Mouse (Mus musculus): ENCODE data around the gene Nadsyn1. TPM values are rescaled to one million over a fixed set of nuclear protein-coding genes. Genes with fewer than 3 reads are reported as not detected.
A peak's percentile ranks its signal among the peaks of the same experiment; 100 is the strongest.

Nadsyn1 gene
- polyA plus RNA-seq, 1 experiment: 5.6 TPM

DNA sequence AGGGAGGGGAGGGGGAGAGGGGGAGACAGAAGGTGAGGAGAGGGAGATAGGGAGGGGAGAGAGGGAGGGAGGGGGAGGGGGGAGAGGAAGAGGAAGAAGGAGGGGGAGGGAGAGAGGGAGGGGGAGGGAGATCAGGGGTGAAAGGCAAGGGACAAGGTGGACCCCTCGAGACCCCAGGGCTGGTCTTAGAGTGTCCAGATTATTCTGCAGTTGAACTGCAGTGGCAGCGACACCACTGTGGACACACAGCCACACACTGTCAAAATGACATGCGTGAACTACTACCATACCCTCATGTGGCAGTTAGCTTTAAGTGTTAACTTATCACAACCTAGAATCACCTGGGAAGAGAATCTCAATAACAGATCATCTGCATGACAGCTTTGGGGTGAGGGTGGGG is 73.6 kb downstream of the Nadsyn1 start:
- Histone ChIP-seq H3K79me3 (ENCODE audit: low read depth) (no peaks in the 10 kb centered on the region), H3ac (ENCODE audit: control insufficient read depth, insufficient read length, low read depth) (no peak overlapping the region), H3K4me3 (ENCODE audit: insufficient read depth, poor library complexity, severe bottlenecking) (no peak overlapping the region), H3K36me3 (ENCODE audit: control insufficient read depth, insufficient read depth) (no peaks in the 10 kb centered on the region), H3K27me3 (ENCODE audit: control insufficient read depth, insufficient read depth, insufficient read length) (peaks cover 3% of the 10 kb centered on the region), H3K79me2 (ENCODE audit: control insufficient read depth, insufficient read depth) (no peaks in the 10 kb centered on the region)
- no peak for TF ChIP-seq CEBPB (IDR thresholded peaks at IDR 0.05; ENCODE audit: low read depth)
- TF ChIP-seq FOSL1 (IDR thresholded peaks at IDR 0.05; ENCODE audit: insufficient read depth, low read length, poor library complexity, severe bottlenecking): no peak
- no peak for TF ChIP-seq MAX (IDR thresholded peaks at IDR 0.05)
- no peak for TF ChIP-seq MYOD1 (IDR thresholded peaks at IDR 0.05; ENCODE audit: control insufficient read depth, insufficient read length, low read depth)
- no peak for TF ChIP-seq USF1 (IDR thresholded peaks at IDR 0.05; ENCODE audit: low read depth)
- TF ChIP-seq MYOG (IDR thresholded peaks at IDR 0.05; ENCODE audit: control insufficient read depth, extremely low read depth, insufficient read length): no peak
- no peak for TF ChIP-seq CTCF (IDR thresholded peaks at IDR 0.05; ENCODE audit: control insufficient read depth, insufficient read depth, insufficient read length)

GRCm38 (mm10) chr7:143748041-143748868 is 74.4 kb downstream of the Nadsyn1 start:
- H3K4me3 ChIP-seq (ENCODE audit: insufficient read depth, poor library complexity, severe bottlenecking): no peak overlapping the region
- H3K79me3 ChIP-seq (ENCODE audit: low read depth): no peaks in the 10 kb centered on the region

More at GRCm38 (mm10) chr7:143748041-143748868, 74.4 kb downstream of the Nadsyn1 start:
- H3K27me3 ChIP-seq (ENCODE audit: control insufficient read depth, insufficient read depth, insufficient read length): peaks cover 3% of the 10 kb centered on the region
- no peaks in the 10 kb centered on the region for H3K36me3 ChIP-seq (ENCODE audit: control insufficient read depth, insufficient read depth)
- no peaks in the 10 kb centered on the region for H3K79me2 ChIP-seq (ENCODE audit: control insufficient read depth, insufficient read depth)
- H3ac ChIP-seq (ENCODE audit: control insufficient read depth, insufficient read length, low read depth): peak overlapping the region; percentile 24
- TF ChIP-seq CTCF (IDR thresholded peaks at IDR 0.05; ENCODE audit: control insufficient read depth, insufficient read depth, insufficient read length) (peak; percentile 91), FOSL1 (IDR thresholded peaks at IDR 0.05; ENCODE audit: insufficient read depth, low read length, poor library complexity, severe bottlenecking) (no peak)

Small RNAs within 50 kb of the gene (microRNA-seq; reads per million reads assigned to microRNA genes)
- gene Gm22064 (ENCODE audit: borderline microRNAs expressed): not detected

Other genes starting within 250 kb of the Nadsyn1 start
- gene Cars, start 222.8 kb downstream of the Nadsyn1 start, polyA plus RNA-seq (2012; fragmentation: generic; extraction: Trizol): 137 TPM
- 0.04 TPM for gene Tnfrsf26, start 194.1 kb downstream of the Nadsyn1 start, polyA plus RNA-seq (2012; fragmentation: generic; extraction: Trizol)
- gene Tnfrsf22, start 173.2 kb downstream of the Nadsyn1 start, polyA plus RNA-seq (2012; fragmentation: generic; extraction: Trizol): 12.2 TPM
- gene Tnfrsf23, start 137.0 kb downstream of the Nadsyn1 start, polyA plus RNA-seq (2012; fragmentation: generic; extraction: Trizol): 16.7 TPM
- 41.1 TPM for gene Osbpl5, start 65.9 kb downstream of the Nadsyn1 start, polyA plus RNA-seq (2012; fragmentation: generic; extraction: Trizol)
- gene Mrgprg, start 55.9 kb downstream of the Nadsyn1 start, polyA plus RNA-seq (2012; fragmentation: generic; extraction: Trizol): not detected
- 2.9 TPM for gene Mrgpre, start 38.3 kb downstream of the Nadsyn1 start, polyA plus RNA-seq (2012; fragmentation: generic; extraction: Trizol)
- gene Dhcr7, start 296 bp upstream of the Nadsyn1 start, polyA plus RNA-seq (2012; fragmentation: generic; extraction: Trizol): 27.8 TPM
- not detected for gene Gm498, start 44.0 kb upstream of the Nadsyn1 start, polyA plus RNA-seq (2012; fragmentation: generic; extraction: Trizol)
- 0.70 TPM for gene Shank2, start 179.1 kb upstream of the Nadsyn1 start, polyA plus RNA-seq (2012; fragmentation: generic; extraction: Trizol)